Mouse (Mus musculus): ENCODE measurements around the gene Serpinh1.
"Not testable (repeated sequence)": the region's sequence is repeated elsewhere in the genome, so short reads cannot be mapped to it uniquely, and the experiment has no call there.

Gene Serpinh1

GRCm38 (mm10) chr7:99374325-99374724, 21.3 kb upstream of the Serpinh1 start:
- DNase-seq (ENCODE audit: low spot score in 2 of 2) = not testable (repeated sequence)

GRCm38 (mm10) chr7:99366716-99367115, 13.7 kb upstream of the Serpinh1 start:
- DNase-seq (ENCODE audit: low spot score in 2 of 2) = no peak

DNA sequence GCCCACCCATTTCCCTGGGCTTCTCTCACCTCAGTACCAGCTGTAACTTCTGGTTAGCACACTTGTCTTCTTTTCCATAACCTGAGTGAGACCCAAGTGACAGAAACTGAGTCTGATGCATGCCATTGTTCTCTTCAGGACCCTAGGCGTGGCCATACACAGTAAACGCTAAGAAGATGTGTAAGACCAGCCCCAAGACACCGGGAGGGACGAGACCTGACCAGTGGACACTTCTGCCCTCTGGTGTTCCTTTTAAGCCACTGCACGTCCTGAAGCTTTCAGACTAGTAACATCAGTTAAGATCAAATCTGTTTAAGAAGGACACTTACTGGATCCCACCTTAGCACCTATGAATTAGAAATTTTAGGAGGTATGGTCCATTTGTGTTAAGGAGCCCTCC, 12.0 kb upstream of the Serpinh1 start:
- peak in 1 of 2 experiments; percentile 40 for DNase-seq (ENCODE audit: low spot score in 2 of 2)

DNA sequence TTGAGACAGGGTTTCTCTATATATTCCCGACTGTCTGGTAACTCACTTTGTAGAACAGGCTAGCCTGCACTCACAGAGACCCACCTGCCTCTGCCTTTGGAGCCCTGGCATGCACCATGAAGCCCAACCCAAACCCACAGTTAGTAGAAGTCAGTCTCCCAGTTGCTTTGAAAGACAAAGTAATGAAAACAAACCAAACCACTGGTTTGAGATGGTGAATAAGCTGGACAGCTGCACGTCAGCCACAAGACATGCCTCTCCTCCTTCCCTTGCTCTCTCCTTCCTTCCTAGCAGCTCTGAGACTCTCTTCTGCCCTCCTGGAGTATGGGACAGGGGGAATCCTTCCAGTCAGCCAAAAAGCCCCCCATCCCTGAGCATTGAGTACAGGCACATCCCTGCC, 9.1 kb upstream of the Serpinh1 start:
- DNase-seq (ENCODE audit: low spot score in 2 of 2) = no peak

DNA sequence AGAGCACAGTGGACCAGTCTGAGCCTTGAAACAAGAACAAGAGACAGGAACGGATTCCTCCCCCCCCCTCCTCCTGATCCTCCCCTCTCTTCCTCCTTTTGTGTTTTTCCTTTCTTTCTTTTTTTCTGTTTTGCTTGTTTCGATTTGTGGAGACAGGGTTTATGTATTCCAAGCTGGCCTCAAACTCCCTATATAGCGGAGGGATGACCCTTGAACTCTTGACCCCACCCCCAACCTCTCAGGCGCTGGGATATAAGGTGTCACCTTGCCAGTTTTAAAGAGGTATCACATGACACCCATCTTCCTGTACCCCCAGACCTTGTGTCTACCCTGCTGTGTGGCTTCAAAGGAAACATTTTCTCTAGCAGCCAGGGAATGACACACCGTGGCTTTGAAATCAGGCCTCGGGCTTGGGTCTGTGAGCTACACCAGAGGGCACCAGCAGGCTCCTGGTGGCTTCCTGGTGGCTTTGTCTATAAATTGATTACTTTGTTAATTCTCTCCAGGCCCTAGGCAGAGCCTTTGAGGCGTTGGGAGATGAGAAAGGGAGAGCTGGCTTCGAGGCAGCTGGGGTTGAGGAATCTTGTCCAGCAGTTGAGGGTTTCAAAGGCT, 7.9 kb upstream of the Serpinh1 start:
- DNase-seq (ENCODE audit: low spot score in 2 of 2) = no peak

DNA sequence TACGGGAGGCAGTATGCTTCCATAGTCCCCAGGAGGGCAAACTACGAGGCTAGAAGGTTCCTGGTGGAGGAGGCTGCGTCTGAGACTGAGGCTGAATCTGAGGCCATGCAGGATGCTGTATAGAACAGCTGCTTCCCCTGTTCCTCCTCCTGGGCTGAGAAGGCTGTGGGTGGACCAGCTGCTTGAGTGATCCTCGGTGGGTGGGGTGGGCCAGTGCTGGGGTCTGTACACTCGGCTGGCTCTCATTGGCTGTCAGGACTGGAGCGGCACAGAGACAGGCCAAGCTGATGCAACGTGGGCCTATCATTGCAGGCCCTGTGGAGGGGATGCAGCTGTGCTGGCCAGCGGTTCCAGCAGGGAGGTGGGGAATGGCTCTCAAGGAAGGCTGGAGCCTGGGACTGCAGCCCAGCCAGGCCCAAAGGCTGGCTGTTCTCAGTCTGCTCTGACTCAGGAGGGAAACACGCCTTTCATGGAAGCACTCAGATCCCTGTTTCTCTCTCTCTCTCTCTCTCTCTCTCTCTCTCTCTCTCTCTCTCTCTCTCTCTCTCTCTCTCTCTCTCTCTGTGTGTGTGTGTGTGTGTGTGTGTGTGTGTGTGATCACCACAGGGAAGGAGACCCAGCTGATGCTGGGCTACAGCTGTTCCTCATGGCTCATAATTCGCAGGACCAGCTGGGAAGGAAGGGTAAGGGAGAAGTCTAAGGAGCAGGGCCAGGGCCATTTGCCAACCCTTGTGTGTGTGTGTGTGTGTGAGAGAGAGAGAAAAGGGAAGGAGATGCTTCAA, 7.2 kb upstream of the Serpinh1 start:
- peak; percentile 9 to 22 for DNase-seq (ENCODE audit: low spot score in 2 of 2)

- no peak for DNase-seq (ENCODE audit: low spot score in 2 of 2)
These were observed 5.3 kb upstream of the Serpinh1 start for GRCm38 (mm10) chr7:99358371-99358770.

DNA sequence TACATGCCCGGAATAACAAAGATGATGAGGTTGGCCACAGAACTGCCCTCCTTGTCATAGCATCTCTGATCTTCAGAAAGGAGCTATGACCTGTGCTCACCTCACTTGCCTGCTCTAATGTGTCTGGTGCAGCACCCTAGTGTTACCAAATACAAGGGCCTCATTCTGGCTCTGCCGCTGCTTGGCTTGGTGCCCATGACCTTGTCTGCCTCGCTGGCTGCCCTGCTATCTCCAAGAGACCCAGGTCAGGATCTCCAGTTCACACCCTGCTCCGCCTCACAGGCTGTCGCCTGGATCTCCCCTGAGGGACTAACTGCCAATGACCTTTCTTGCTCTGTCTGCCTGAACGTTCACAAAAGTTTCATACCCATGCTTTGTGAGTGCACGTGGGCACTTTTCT, 4.2 kb upstream of the Serpinh1 start:
- DNase-seq (ENCODE audit: low spot score in 2 of 2) = no peak

- no peak for DNase-seq (ENCODE audit: low spot score in 2 of 2)
These were observed 3.3 kb upstream of the Serpinh1 start for GRCm38 (mm10) chr7:99356244-99356930.

DNA sequence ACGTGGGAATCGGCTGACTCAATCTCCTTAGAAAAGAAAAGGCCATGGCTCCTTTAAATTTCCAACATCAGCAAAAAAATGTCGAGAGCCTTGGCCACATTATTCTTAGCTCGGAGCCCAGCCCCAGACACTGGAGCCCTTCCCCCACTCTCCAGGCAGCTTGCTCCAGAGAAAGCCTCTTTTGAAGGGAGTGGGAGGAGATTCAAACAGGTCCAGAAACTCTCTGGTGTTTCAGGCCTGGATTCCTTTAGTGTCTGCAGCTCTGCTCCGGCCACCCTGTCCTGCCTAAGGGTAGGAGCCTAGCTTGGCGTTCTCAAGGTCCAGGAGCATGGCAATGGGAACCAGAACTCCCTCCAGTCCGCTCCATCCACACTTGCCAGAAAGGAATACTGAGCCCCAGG, 2.7 kb upstream of the Serpinh1 start:
- DNase-seq (ENCODE audit: low spot score in 2 of 2) = no peak

DNA sequence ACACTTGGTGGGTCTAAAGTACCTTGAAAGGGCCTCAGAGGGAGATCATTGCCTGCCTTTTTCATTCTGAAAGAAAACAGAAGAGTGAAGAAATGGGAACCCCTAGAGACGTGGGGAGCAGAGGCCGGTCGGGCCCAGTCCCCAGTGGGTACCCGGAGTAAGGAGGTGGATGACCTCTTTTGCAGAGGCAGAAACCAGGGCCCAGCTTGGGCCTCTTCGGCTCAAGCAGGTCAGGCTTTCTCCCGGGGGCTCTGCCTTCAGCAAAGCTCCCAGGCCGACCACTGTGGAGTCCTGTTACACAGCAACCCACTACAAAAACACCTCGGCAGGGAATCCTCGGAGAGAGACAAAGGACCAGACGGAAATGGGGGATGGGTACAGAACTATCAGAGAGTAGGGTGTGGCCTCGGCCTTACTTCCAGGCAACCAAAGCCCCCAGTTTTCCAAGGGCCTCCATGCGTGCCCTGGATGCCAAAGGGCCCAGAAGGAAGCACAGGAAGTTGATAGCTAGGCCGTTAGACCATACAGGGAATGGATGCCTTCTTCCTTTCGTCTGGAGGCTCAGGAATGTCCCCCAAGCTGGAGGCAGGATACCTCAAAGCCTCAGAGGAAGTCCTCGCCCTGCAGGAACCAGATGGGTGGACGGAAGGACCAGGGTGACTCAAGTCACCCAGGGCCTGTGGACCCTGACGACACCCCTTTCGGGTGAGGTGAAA, 1.1 kb downstream of the Serpinh1 start:
- no peak for DNase-seq (ENCODE audit: low spot score in 2 of 2)

DNA sequence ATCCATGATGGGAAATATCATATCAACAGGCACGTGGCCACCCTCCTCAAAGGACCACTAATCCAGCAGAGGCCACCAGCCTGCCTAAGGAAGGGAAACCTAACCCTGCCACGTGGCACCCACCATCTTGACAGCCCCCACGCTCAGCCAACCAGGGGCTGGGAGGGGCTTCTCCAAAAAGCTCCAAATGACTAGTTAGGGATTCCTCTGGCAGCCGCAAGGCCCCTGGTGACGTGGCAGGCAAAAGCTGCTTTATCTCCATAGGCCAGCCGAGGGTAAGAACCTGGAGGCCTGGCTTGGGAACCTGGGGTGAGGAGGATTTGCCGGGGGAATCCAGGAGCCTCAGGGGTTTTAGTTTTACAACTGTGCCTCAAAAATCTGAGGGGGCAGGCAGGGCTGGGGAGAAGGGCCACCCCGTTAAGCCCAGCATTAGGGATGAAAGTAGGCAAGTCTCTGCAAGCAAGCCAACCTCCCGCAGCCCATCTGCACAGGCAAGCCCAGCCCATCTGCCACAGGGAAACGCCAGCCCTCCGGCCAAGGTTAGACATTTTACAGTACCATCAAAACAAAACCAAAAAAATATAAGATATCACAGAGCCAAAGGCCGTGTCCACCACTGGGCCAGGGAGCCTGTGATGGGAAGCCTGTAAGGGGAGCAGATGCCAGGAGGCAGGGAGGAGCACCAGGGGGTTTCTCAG, 1.8 kb downstream of the Serpinh1 start:
- no peak for DNase-seq (ENCODE audit: low spot score in 2 of 2)

DNA sequence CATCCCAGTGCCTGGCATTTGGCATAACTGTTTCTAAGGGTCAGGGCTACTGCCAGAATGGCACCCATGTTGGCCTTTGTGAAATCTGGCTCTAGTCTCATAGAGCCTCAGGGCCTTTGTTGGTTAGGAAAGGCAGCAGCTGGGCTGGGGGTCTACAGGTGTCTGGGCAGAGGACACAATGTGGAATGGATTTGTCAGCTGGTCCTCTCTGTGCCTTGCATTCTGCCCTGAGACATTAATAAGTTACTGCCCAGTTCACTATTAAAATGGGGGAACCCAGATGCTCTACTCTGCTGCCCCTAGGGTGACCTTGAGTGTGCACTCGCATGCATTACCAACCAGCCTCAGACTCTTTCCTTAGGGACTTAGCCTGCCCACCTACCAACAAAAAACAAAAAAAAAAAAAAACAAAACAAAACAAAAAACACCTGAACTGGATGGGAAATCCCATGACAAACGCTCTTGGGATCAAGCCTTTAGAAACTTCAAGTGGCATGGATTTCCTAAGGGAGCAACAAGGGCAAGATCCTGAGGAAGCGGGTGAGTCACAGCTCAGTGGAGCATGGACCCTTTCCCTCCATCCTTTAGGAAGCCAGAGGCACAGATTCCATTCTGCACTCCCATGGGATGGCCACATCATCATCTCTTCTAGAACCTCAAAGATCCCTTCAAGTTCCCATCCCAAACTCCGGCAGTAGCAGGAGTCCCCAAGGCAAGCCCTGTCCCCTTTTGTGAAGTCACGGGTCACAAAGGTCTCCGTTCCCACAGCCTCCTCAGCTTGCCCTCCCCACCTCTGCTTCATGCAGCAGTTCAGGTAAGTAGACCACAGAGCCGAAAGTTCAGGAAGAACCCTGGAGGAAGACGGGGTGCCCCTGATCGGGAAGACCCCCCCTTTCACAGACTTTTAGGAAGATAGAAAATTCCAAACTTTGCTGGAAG, 3.0 kb downstream of the Serpinh1 start:
- DNase-seq (ENCODE audit: low spot score in 2 of 2) = no peak

- no peak for DNase-seq (ENCODE audit: low spot score in 2 of 2)
These were observed 4.2 kb downstream of the Serpinh1 start for GRCm38 (mm10) chr7:99348883-99349282.

GRCm38 (mm10) chr7:99347268-99347667, 5.8 kb downstream of the Serpinh1 start:
- no peak for DNase-seq (ENCODE audit: low spot score in 2 of 2)

- no peak for DNase-seq (ENCODE audit: low spot score in 2 of 2)
These were observed 9.5 kb downstream of the Serpinh1 start for GRCm38 (mm10) chr7:99343577-99343976.

DNA sequence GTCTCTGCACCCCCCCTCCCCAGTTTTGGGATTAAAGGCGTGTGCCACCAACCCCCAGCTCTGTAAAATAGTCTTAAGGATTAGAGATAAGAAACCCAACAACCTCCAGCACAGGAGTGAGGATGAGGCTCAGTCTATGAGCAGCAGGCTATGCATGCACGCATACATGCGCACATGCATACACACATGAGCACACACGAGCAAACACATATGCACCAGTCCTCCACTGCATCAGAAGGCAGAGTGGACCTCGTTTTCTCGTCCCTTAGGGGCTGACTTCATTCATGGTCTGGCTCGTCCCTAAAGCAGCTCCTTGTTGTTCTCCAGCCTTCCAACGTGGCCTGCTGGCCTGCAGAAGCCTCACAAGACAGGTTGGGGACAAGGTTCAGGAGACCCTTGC, 12.3 kb downstream of the Serpinh1 start:
- no peak for DNase-seq (ENCODE audit: low spot score in 2 of 2)

GRCm38 (mm10) chr7:99332774-99333480, 20.1 kb downstream of the Serpinh1 start:
- peak; percentile 20 to 73 for DNase-seq (ENCODE audit: low spot score in 2 of 2)

DNA sequence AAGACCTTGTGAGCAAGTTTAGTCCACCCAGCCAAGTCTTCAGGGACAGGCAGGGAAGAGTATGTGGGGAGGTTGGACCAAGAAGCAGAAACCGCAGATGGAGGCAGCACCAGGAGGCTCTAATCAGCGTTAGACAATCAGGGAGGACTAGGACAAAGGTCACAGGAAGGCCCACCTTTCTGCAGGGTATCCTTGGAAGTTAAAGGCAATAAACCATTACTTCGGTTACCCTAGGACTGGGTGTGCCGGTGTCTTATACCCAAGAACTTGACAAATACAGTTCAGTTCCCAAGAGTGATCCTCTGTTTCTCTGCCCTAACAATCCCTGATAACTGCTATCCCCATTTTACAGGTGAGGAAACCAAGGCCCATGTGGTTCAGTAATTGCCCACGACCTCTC, 23.0 kb downstream of the Serpinh1 start:
- no peak for DNase-seq (ENCODE audit: low spot score in 2 of 2)

DNA sequence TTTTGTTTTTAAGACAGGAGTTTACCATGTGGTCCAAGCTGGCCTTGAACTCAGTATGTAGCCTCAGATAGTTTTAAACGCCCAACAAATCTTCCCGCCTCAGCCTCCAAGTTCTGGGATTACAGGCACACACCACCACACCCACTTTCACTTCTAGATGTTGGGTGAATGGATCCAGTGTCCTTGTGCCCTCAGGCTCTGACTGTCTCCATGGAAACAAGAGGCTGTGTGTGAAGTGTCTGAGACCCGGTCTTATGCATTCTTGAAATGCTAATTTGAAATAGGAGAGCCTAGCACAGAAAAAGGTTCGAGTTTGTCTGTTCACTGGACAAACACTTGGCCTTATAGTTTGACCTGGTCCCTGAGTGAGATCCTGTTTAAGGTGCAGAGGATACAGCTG, 24.2 kb downstream of the Serpinh1 start:
- DNase-seq (ENCODE audit: low spot score in 2 of 2) = no peak
